ENCODE assay signal across 12 mouse cellular contexts in the genomic region with DNA sequence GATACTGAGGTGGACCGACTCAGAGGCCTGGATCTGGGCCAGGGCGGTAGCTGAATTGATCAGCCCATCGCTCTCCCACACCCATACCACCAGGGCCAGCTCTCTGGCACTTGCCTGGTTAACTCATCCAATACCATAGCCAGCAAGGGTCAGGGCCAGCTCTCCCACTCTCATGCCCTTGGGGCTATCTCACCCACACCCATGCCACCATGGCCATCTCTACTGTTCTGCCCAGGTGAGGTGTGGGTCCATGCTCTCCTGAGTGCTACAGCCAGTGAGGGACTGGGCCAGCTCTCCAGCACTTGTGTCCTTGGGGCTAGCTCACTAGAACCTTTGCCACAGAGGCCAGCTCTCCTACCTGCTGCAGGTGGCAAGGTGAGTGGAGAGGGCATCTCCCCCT. TPM values are rescaled to one million over a fixed set of nuclear protein-coding genes. Genes with fewer than 3 reads are reported as not detected.
DNase-seq lines count a peak whose midpoint lies in the region; ATAC-seq and TF ChIP-seq lines count a peak whose summit lies in the region.
"Had no signal": no experiment of that assay in that cellular context is flagged by ENCODE, and none has a peak within 500 bp of the region (broad histone marks: within the 10 kb centered on the region; RNA-seq: fewer than 3 reads in every experiment).

No protein-coding gene starts in this region.

- no peak for DNase-seq in kidney, postnatal 4 days
- DNase-seq in midbrain, postnatal 0 days (ENCODE audit: low spot score), result no peak
- no peak for DNase-seq in adrenal gland, postnatal 14 days
- DNase-seq: adrenal gland, postnatal 10 days; cerebellum, adult 11-12 months; heart, postnatal 36 days; kidney, postnatal 10 days had no signal

- no peak for TF ChIP-seq CTCF in midbrain, postnatal 0 days (IDR thresholded peaks at IDR 0.05)

- no peaks in the 10 kb centered on the region for H3K9me3 ChIP-seq in kidney, embryonic 14.5 days (ENCODE audit: control insufficient read depth, low read length)
- no peaks in the 10 kb centered on the region for H3K9me3 ChIP-seq in embryonic facial prominence, embryonic 15.5 days (replicated peaks)
- H3K9me3 ChIP-seq in hindbrain, embryonic 13.5 days, result no peaks in the 10 kb centered on the region
- no peaks in the 10 kb centered on the region for H3K9me3 ChIP-seq in midbrain, postnatal 0 days (ENCODE audit: low read length)

- 95% methylated on average over 3 of the region's 3 CpGs for WGBS in kidney, embryonic 14.5 days
- 86% methylated on average over 3 of the region's 3 CpGs for WGBS in embryonic facial prominence, embryonic 15.5 days
- 94% methylated on average over 3 of the region's 3 CpGs for WGBS in hindbrain, embryonic 13.5 days
- 94% methylated on average over 3 of the region's 3 CpGs for WGBS in midbrain, postnatal 0 days

- peaks cover 21% of the 10 kb centered on the region for H3K36me3 ChIP-seq in kidney, embryonic 14.5 days (ENCODE audit: control insufficient read depth, insufficient read depth, low read length)
- 0 out of 2 replicates have a peak, but pooled peaks cover 10% of the 10 kb centered on the region for H3K36me3 ChIP-seq in embryonic facial prominence, embryonic 15.5 days
- peaks cover 21% of the 10 kb centered on the region for H3K36me3 ChIP-seq in hindbrain, embryonic 13.5 days
- H3K36me3 ChIP-seq in midbrain, postnatal 0 days (ENCODE audit: insufficient read depth, low read length), result 0 out of 2 replicates have a peak, but pooled peaks cover 7% of the 10 kb centered on the region

- no peak overlapping the region for H3K9ac ChIP-seq in kidney, embryonic 14.5 days (ENCODE audit: low read depth, low read length)
- H3K9ac ChIP-seq in embryonic facial prominence, embryonic 15.5 days, result no peak overlapping the region
- no peak overlapping the region for H3K9ac ChIP-seq in hindbrain, embryonic 13.5 days
- H3K9ac ChIP-seq in midbrain, postnatal 0 days (replicated peaks; ENCODE audit: low read length, poor library complexity, severe bottlenecking), result no peak overlapping the region
- H3K9ac ChIP-seq: liver, embryonic 14.5 days had no signal

- no peaks in the 10 kb centered on the region for H3K4me1 ChIP-seq in kidney, embryonic 14.5 days (ENCODE audit: control insufficient read depth, insufficient read depth, low read length)
- no peaks in the 10 kb centered on the region for H3K4me1 ChIP-seq in embryonic facial prominence, embryonic 15.5 days
- peaks cover 4% of the 10 kb centered on the region for H3K4me1 ChIP-seq in hindbrain, embryonic 13.5 days (replicated peaks)
- H3K4me1 ChIP-seq in midbrain, postnatal 0 days (ENCODE audit: insufficient read depth, low read length), result no peaks in the 10 kb centered on the region

- H3K4me3 ChIP-seq in kidney, embryonic 14.5 days (ENCODE audit: low read length), result no peak overlapping the region
- H3K4me3 ChIP-seq in embryonic facial prominence, embryonic 15.5 days (replicated peaks), result no peak overlapping the region
- no peak overlapping the region for H3K4me3 ChIP-seq in hindbrain, embryonic 13.5 days
- H3K4me3 ChIP-seq in midbrain, postnatal 0 days (ENCODE audit: low read depth, low read length), result no peak overlapping the region

- no peaks in the 10 kb centered on the region for H3K27me3 ChIP-seq in kidney, embryonic 14.5 days (ENCODE audit: control insufficient read depth, insufficient read depth, low read length)
- no peaks in the 10 kb centered on the region for H3K27me3 ChIP-seq in embryonic facial prominence, embryonic 15.5 days
- H3K27me3 ChIP-seq in hindbrain, embryonic 13.5 days, result no peaks in the 10 kb centered on the region
- H3K27me3 ChIP-seq in midbrain, postnatal 0 days (ENCODE audit: insufficient read depth, low read length), result no peaks in the 10 kb centered on the region

- ATAC-seq in kidney, embryonic 14.5 days (ENCODE audit: low FRiP score, low TSS enrichment), result 0 out of 2 replicates have a peak, but pooled peaks have one; percentile 20
- ATAC-seq in embryonic facial prominence, embryonic 15.5 days (ENCODE audit: insufficient number of reproducible peaks, low FRiP score, low TSS enrichment, low read depth), result peak; percentile 31; the same call in 1 of the 2 replicates
- ATAC-seq in hindbrain, embryonic 13.5 days (ENCODE audit: low FRiP score), result peak; percentile 43; the same call in 1 of the 2 replicates
- 0 out of 2 replicates have a peak, but pooled peaks have one; percentile 27 for ATAC-seq in midbrain, postnatal 0 days (ENCODE audit: low FRiP score)
- ATAC-seq in erythroid progenitor cell, adult 5-6 weeks (replicated peaks; ENCODE audit: low FRiP score, poor library complexity, severe bottlenecking), result no peak

- no peak overlapping the region for H3K4me2 ChIP-seq in kidney, embryonic 14.5 days (replicated peaks; ENCODE audit: low read depth, low read length)
- H3K4me2 ChIP-seq in embryonic facial prominence, embryonic 15.5 days (replicated peaks), result no peak overlapping the region
- H3K4me2 ChIP-seq in hindbrain, embryonic 13.5 days, result no peak overlapping the region
- no peak overlapping the region for H3K4me2 ChIP-seq in midbrain, postnatal 0 days (ENCODE audit: low read depth, low read length, poor library complexity, severe bottlenecking)

- H3K27ac ChIP-seq in kidney, embryonic 14.5 days (ENCODE audit: low read depth, low read length), result no peak overlapping the region
- no peak overlapping the region for H3K27ac ChIP-seq in embryonic facial prominence, embryonic 15.5 days (replicated peaks)
- no peak overlapping the region for H3K27ac ChIP-seq in hindbrain, embryonic 13.5 days
- H3K27ac ChIP-seq in midbrain, postnatal 0 days (ENCODE audit: low read depth, low read length), result no peak overlapping the region
- H3K27ac ChIP-seq: liver, embryonic 14.5 days had no signal

RNA-seq across cellular contexts. Expression of a gene that starts 34.1 kb away (rescaled TPM):
- 76.5 and 81.6 TPM in 2 replicates for polyA plus RNA-seq in kidney, embryonic 14.5 days (2014; fragmentation: Nextera tagmentation; extraction: Ambion mirVana)
- polyA plus RNA-seq in embryonic facial prominence, embryonic 15.5 days (2015; fragmentation: Nextera tagmentation; extraction: Ambion mirVana), result 105 and 109 TPM in 2 replicates
- polyA plus RNA-seq in hindbrain, embryonic 13.5 days (2015; fragmentation: Nextera tagmentation; extraction: Ambion mirVana), result 169 and 170 TPM in 2 replicates
- 49.3 and 66.4 TPM in 2 replicates for total RNA-seq in midbrain, postnatal 0 days (2014; rRNA removed)
- 132 and 144 TPM in 2 replicates for polyA plus RNA-seq in midbrain, postnatal 0 days (2015; fragmentation: Nextera tagmentation; extraction: Ambion mirVana)
- total RNA-seq in erythroid progenitor cell, adult 5-6 weeks (2015; ENCODE audit: low replicate concordance), result 122 TPM in 2 replicates
- 145 and 184 TPM in 2 replicates for total RNA-seq in erythroid progenitor cell, adult 5-6 weeks (2017; ENCODE audit: low replicate concordance)
- 64.2 and 77.2 TPM in 2 replicates for total RNA-seq in adrenal gland, postnatal 14 days (2021)
